Mouse (Mus musculus) intestine, embryonic 15.5 days (tissue): ENCODE results near the gene Col25a1. TPM values are rescaled to one million over a fixed set of nuclear protein-coding genes. Genes with fewer than 3 reads are reported as not detected.
A peak's percentile ranks its signal among the peaks of the same experiment; 100 is the strongest.

Experiments
- ATAC-seq: fragments of 200-750 bp; cut with Nextera tagmentation; 2 replicates; pipeline ENCODE4 v1.8.0; 2017; ENCODE audit warnings: moderate TSS enrichment, moderate library complexity
- H3K27ac ChIP-seq: fragments of 300-500 bp; sonication (generic); 2 replicates; pipeline ENCODE4 v1.5.1; 2015; ENCODE audit warnings: mild to moderate bottlenecking, inconsistent platforms
- H3K27me3 ChIP-seq: fragments of 300-500 bp; sonication (generic); replicated peaks from 2 replicates; pipeline ENCODE4 v1.6.1; 2015; ENCODE audit warnings: inconsistent platforms
- H3K36me3 ChIP-seq: fragments of 300-500 bp; sonication (generic); 2 replicates; pipeline ENCODE4 v1.6.1; 2015; ENCODE audit warnings: inconsistent platforms
- H3K4me1 ChIP-seq: fragments of 300-500 bp; sonication (generic); replicated peaks from 2 replicates; pipeline ENCODE4 v1.6.1; 2015; ENCODE audit warnings: inconsistent platforms
- H3K4me2 ChIP-seq: fragments of 300-500 bp; sonication (generic); replicated peaks from 2 replicates; pipeline ENCODE4 v1.6.1; 2015; ENCODE audit warnings: mild to moderate bottlenecking, inconsistent platforms
- H3K4me3 ChIP-seq: fragments of 300-500 bp; sonication (generic); replicated peaks from 2 replicates; pipeline ENCODE4 v1.5.1; 2015; ENCODE audit warnings: inconsistent platforms
- H3K9ac ChIP-seq: fragments of 300-500 bp; sonication (generic); 2 replicates; pipeline ENCODE4 v1.6.1; 2015; ENCODE audit warnings: inconsistent platforms
- H3K9me3 ChIP-seq: fragments of 300-500 bp; sonication (generic); 2 replicates; pipeline ENCODE4 v1.6.1; 2016; ENCODE audit warnings: inconsistent platforms
- WGBS: fragments of 180-500 bp; shearing (Covaris S2); methylation state at CpG from one replicate; pipeline ENCODE4 v1.1.7; 2015; 5-methylcytosine and 5-hydroxymethylcytosine counted together
- polyA plus RNA-seq: library from polyadenylated mRNA; unstranded; fragments of >200 nt; fragmentation: Nextera tagmentation; extraction: Ambion mirVana; gene quantifications from 2 replicates; pipeline ENCODE4 v1.2.1, GENCODE M21; 2015

Gene Col25a1
- polyA plus RNA-seq, 1 experiment from 2014 or later: 1.9 TPM

DNA sequence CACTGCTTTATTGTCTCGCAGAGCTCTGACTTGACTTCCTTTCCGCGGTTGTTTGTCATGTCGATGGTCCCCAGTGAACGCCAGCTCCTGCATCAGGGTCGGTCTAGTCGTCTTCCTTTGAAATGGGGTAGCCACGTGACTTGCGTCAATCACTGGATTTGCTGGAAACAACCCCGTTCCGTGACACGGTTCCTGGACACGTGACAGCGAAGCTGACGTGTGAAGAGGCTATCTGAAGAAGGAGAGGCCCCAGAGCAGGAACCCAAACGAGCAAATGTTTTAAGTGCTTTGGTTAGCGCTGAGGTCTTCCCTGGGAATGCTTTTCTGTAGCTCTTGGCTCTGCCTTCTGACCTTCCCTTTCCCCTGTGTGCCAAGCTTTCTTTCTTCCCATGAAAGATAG is 41.5 kb downstream of the Col25a1 start:
- H3K4me3 ChIP-seq: no peak overlapping the region

GRCm38 (mm10) chr3:130180181-130180940 is 49.1 kb downstream of the Col25a1 start:
- Histone ChIP-seq H3K4me3 (peak overlapping the region; percentile 61), H3K4me1 (0 out of 2 replicates have a peak, but pooled peaks cover 3% of the 10 kb centered on the region), H3K27ac (peak overlapping the region; percentile 62; the same call in 1 of the 2 replicates), H3K9me3 (no peaks in the 10 kb centered on the region), H3K4me2 (peak overlapping the region; percentile 100), H3K36me3 (no peaks in the 10 kb centered on the region), H3K9ac (peak overlapping the region; percentile 44), H3K27me3 (no peaks in the 10 kb centered on the region; the same call in 1 of the 2 replicates)
- peak; percentile 97 for ATAC-seq
- WGBS: under 1% methylated on average over 40 of the region's 40 CpGs

More for the DNA sequence above, 41.5 kb downstream of the Col25a1 start:
- H3K27ac ChIP-seq: no peak overlapping the region
- no peak overlapping the region for H3K4me2 ChIP-seq
- H3K4me1 ChIP-seq: no peaks in the 10 kb centered on the region
- H3K9ac ChIP-seq: no peak overlapping the region
- 73% methylated on average over 17 of the region's 17 CpGs for WGBS
- no peaks in the 10 kb centered on the region for H3K9me3 ChIP-seq
- ATAC-seq: no peak
- H3K27me3 ChIP-seq: no peaks in the 10 kb centered on the region
- H3K36me3 ChIP-seq: no peaks in the 10 kb centered on the region

DNA sequence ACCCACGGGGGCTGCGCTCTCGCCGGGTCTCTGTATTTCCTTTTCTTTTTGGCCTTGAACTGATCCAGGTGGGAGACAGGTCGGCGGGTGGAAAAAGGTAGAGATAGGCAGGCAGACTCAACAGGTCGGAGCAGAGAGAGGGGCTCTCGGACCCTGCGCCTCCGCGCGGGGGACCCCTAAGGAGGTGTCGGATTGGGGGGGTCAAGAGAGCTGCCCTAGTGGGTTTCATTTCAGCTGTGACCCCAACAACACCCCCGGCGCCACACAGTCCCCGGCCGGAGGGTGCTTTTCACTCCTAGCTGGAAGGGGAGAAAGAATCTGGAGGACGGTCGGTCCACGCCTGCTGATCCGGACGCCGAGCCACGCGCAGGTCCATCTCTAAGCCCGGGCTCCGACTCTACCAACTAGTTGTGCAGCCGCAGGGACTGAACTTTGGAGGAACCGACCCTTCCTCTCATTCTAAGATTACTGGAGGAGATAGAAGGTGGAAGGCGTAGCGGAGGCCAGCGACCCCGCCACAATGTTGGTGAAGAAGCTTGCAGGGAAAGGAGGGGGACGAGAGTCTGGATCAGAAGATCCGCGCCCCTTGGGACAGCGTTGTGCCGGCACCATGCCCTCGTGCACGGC is 49.8 kb downstream of the Col25a1 start:
- no peaks in the 10 kb centered on the region; the same call in 1 of the 2 replicates for H3K27me3 ChIP-seq
- H3K4me3 ChIP-seq: peak overlapping the region; percentile 61
- no peak overlapping the region for H3K27ac ChIP-seq
- peak overlapping the region; percentile 44 for H3K9ac ChIP-seq
- no peaks in the 10 kb centered on the region for H3K9me3 ChIP-seq
- WGBS: under 1% methylated on average over 40 of the region's 40 CpGs
- no peaks in the 10 kb centered on the region for H3K36me3 ChIP-seq
- ATAC-seq: peak; percentile 50
- H3K4me1 ChIP-seq: 0 out of 2 replicates have a peak, but pooled peaks cover 3% of the 10 kb centered on the region
- H3K4me2 ChIP-seq: peak overlapping the region; percentile 100

GRCm38 (mm10) chr3:130181591-130181980 is 50.3 kb downstream of the Col25a1 start:
- Histone ChIP-seq H3K4me3 (peak overlapping the region; percentile 61), H3K9me3 (no peaks in the 10 kb centered on the region), H3K9ac (peak overlapping the region; percentile 44; the same call in 1 of the 2 replicates)

DNA sequence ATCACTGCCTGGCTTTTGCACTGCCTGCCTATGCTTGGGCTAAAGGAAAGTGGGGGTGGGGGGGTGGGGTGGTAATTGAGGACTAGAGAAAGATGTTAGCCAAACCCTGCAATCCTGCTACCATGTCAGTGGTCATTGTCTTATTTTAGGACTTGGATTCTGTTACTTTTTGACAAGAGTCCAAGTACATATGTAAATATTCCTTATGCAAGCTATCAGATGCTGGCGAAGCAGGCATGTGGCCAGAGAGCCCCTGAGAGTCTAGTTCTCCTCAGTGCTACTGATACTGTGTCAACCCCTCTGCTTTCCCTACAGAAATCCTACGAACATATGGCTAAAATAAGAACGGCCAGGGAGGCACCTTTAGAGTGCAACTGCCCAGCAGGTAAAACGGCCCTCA is 51.1 kb downstream of the Col25a1 start:
- Histone ChIP-seq H3K27ac (no peak overlapping the region), H3K4me2 (no peak overlapping the region; the same call in 1 of the 2 replicates), H3K36me3 (no peaks in the 10 kb centered on the region), H3K4me1 (0 out of 2 replicates have a peak, but pooled peaks cover 3% of the 10 kb centered on the region), H3K9me3 (no peaks in the 10 kb centered on the region), H3K9ac (no peak overlapping the region), H3K27me3 (no peaks in the 10 kb centered on the region; the same call in 1 of the 2 replicates), H3K4me3 (no peak overlapping the region)
- 65% methylated on average over 4 of the region's 4 CpGs for whole genome bisulfite sequencing
- no peak for ATAC-seq

More at GRCm38 (mm10) chr3:130181591-130181980, 50.3 kb downstream of the Col25a1 start:
- H3K4me2 ChIP-seq: peak overlapping the region; percentile 100
- 14% methylated on average over 8 of the region's 8 CpGs for WGBS
- ATAC-seq: no peak
- H3K36me3 ChIP-seq: no peaks in the 10 kb centered on the region
- H3K27me3 ChIP-seq: no peaks in the 10 kb centered on the region; the same call in 1 of the 2 replicates
- H3K4me1 ChIP-seq: 0 out of 2 replicates have a peak, but pooled peaks cover 3% of the 10 kb centered on the region
- H3K27ac ChIP-seq: no peak overlapping the region

- Histone ChIP-seq H3K4me3 (no peak overlapping the region), H3K9me3 (no peaks in the 10 kb centered on the region), H3K36me3 (no peaks in the 10 kb centered on the region), H3K27ac (no peak overlapping the region), H3K4me2 (no peak overlapping the region), H3K4me1 (0 out of 2 replicates have a peak, but pooled peaks cover 3% of the 10 kb centered on the region), H3K27me3 (no peaks in the 10 kb centered on the region; the same call in 1 of the 2 replicates), H3K9ac (no peak overlapping the region)
- 53% methylated on average over 3 of the region's 3 CpGs for WGBS
- ATAC-seq: no peak
These were observed 53.8 kb downstream of the Col25a1 start for GRCm38 (mm10) chr3:130185111-130185510.

DNA sequence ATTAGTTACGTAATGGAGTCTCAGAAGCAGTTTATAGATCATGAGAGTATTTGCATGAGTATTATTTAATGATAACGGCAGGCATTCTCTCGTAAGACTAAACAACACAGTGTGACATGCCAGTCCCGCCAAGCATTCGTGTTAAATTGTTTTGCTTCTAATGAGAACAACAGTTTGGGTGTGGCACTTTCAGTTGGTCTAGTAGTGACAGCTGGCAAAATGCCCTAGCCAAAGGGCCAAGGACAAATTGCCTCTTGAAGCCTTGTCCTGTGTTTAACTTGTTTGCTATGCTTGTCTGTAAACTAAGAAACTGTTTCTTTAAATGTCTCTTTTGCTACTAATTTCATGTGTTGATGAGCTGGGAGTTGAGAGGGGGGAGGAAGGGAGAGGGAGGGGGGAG is 56.3 kb downstream of the Col25a1 start:
- no peak overlapping the region for H3K27ac ChIP-seq
- H3K4me1 ChIP-seq: no peaks in the 10 kb centered on the region
- 81% methylated on average over 5 of the region's 5 CpGs for WGBS
- H3K36me3 ChIP-seq: no peaks in the 10 kb centered on the region
- no peaks in the 10 kb centered on the region for H3K27me3 ChIP-seq
- H3K9ac ChIP-seq: no peak overlapping the region
- no peak overlapping the region for H3K4me2 ChIP-seq
- no peak for ATAC-seq
- H3K9me3 ChIP-seq: no peaks in the 10 kb centered on the region
- no peak overlapping the region for H3K4me3 ChIP-seq

DNA sequence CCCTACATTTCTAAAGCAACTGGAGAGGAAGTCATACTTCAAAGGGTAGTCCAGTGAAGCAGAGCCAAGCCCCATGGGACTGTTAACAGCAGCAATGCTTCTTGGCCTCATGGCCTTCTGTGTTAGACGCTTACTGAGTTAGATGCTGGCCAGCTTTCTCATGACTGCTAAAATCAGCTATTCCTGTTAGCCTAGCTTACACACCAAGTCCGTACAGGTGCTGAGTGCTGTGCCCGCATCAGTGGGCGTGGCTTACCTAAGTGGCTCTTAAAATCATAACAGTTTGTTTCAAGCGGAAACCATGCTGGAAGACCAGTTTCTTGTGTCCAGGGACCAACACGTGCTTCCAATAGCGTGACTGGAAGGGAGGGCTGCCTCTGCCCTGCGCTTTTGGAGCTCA is 62.1 kb downstream of the Col25a1 start:
- Histone ChIP-seq H3K4me1 (0 out of 2 replicates have a peak, but pooled peaks cover 2% of the 10 kb centered on the region), H3K36me3 (no peaks in the 10 kb centered on the region), H3K9ac (no peak overlapping the region), H3K4me3 (no peak overlapping the region), H3K27ac (no peak overlapping the region), H3K4me2 (no peak overlapping the region), H3K9me3 (no peaks in the 10 kb centered on the region), H3K27me3 (no peaks in the 10 kb centered on the region)
- 77% methylated on average over 8 of the region's 8 CpGs for WGBS
- no peak for ATAC-seq

DNA sequence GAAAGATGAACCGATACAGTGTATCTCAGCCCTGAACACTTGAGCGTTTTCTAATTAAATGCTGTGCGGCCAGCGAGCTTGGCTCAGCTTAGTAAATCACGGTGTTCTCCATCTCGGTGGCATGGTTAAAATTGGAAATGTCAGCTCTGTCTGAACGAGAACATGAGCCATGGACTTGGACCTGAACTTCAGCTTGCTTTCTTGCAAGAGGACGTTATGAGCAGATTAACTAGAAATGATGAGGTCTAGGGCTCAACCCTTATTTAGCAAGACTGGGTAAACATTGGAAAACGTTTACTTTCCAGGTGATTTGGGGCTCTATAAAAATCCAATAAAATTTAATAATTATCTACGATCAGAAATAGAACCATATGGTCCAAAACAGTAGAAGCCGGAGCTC is 83.3 kb downstream of the Col25a1 start:
- ATAC-seq: no peak
- Histone ChIP-seq H3K9ac (no peak overlapping the region), H3K4me3 (no peak overlapping the region), H3K36me3 (no peaks in the 10 kb centered on the region), H3K27me3 (no peaks in the 10 kb centered on the region), H3K4me2 (no peak overlapping the region), H3K27ac (no peak overlapping the region), H3K9me3 (no peaks in the 10 kb centered on the region), H3K4me1 (no peaks in the 10 kb centered on the region)
- WGBS: 74% methylated on average over 11 of the region's 11 CpGs

DNA sequence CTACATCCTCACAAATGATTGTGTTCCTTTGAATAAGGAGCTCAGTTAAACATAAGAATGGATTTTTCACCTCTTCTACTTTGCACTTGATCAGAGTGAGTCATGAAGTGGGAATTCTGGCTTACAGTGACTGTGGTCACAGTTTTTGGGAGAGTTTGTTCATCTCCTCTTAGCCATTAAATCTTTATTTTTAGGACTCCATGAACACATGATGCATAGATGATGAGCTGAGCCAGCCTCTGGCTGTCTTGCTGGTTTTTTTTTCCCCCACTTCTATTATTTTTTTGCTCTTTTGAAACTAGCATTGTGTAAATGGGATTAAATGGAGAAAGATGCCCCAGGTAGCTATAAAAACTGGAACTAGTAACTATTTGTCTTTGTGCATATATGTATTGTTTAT is 84.8 kb downstream of the Col25a1 start:
- H3K9me3 ChIP-seq: no peaks in the 10 kb centered on the region
- no peak overlapping the region for H3K4me3 ChIP-seq
- no peak overlapping the region for H3K4me2 ChIP-seq
- H3K36me3 ChIP-seq: no peaks in the 10 kb centered on the region
- no peak for ATAC-seq
- no peaks in the 10 kb centered on the region for H3K4me1 ChIP-seq
- H3K9ac ChIP-seq: no peak overlapping the region
- no peak overlapping the region for H3K27ac ChIP-seq
- H3K27me3 ChIP-seq: no peaks in the 10 kb centered on the region

- no peaks in the 10 kb centered on the region for H3K27me3 ChIP-seq
- H3K4me2 ChIP-seq: no peak overlapping the region
- H3K4me1 ChIP-seq: no peaks in the 10 kb centered on the region
- WGBS: 93% methylated on average over 3 of the region's 3 CpGs
- H3K9ac ChIP-seq: no peak overlapping the region
- no peak overlapping the region for H3K27ac ChIP-seq
- H3K9me3 ChIP-seq: no peaks in the 10 kb centered on the region
- H3K36me3 ChIP-seq: no peaks in the 10 kb centered on the region
- ATAC-seq: no peak
- H3K4me3 ChIP-seq: no peak overlapping the region
These were observed 85.3 kb downstream of the Col25a1 start for GRCm38 (mm10) chr3:130216646-130217045.

- Histone ChIP-seq H3K36me3 (no peaks in the 10 kb centered on the region), H3K27me3 (no peaks in the 10 kb centered on the region), H3K9me3 (no peaks in the 10 kb centered on the region), H3K27ac (no peak overlapping the region), H3K4me2 (no peak overlapping the region), H3K4me3 (no peak overlapping the region), H3K4me1 (no peaks in the 10 kb centered on the region), H3K9ac (no peak overlapping the region)
- WGBS: 77% methylated on average over 2 of the region's 2 CpGs
- ATAC-seq: no peak
These were observed 86.4 kb downstream of the Col25a1 start for GRCm38 (mm10) chr3:130217705-130218104.
